Mouse (Mus musculus): ENCODE measurements around the gene Rtn1. TPM values are rescaled to one million over a fixed set of nuclear protein-coding genes. Genes with fewer than 3 reads are reported as not detected.

Rtn1 gene
- polyA plus RNA-seq, 1 experiment from 2014 or later, result 3.6 TPM

- ATAC-seq (ENCODE audit: low FRiP score, low TSS enrichment), result no peak
- H3K9ac ChIP-seq (ENCODE audit: low read depth, low read length), result no peak overlapping the region
- H3K27ac ChIP-seq (ENCODE audit: low read depth, low read length), result no peak overlapping the region
- no peak overlapping the region for H3K4me2 ChIP-seq (replicated peaks; ENCODE audit: low read depth, low read length)
- no peaks in the 10 kb centered on the region for H3K36me3 ChIP-seq (ENCODE audit: control insufficient read depth, insufficient read depth, low read length)
- H3K27me3 ChIP-seq (ENCODE audit: control insufficient read depth, insufficient read depth, low read length), result no peaks in the 10 kb centered on the region
- H3K4me1 ChIP-seq (ENCODE audit: control insufficient read depth, insufficient read depth, low read length), result no peaks in the 10 kb centered on the region
- H3K9me3 ChIP-seq (ENCODE audit: control insufficient read depth, low read length), result no peaks in the 10 kb centered on the region
- H3K4me3 ChIP-seq (ENCODE audit: low read length), result no peak overlapping the region
- WGBS, result 97% methylated on average over 16 of the region's 16 CpGs
These were observed 185.2 kb downstream of the Rtn1 start for GRCm38 (mm10) chr12:72223557-72224102.

GRCm38 (mm10) chr12:72213554-72213953 is 195.3 kb downstream of the Rtn1 start:
- H3K27ac ChIP-seq (ENCODE audit: low read depth, low read length), result no peak overlapping the region
- no peak for ATAC-seq (ENCODE audit: low FRiP score, low TSS enrichment)
- 27% methylated on average over 5 of the region's 5 CpGs for WGBS

DNA sequence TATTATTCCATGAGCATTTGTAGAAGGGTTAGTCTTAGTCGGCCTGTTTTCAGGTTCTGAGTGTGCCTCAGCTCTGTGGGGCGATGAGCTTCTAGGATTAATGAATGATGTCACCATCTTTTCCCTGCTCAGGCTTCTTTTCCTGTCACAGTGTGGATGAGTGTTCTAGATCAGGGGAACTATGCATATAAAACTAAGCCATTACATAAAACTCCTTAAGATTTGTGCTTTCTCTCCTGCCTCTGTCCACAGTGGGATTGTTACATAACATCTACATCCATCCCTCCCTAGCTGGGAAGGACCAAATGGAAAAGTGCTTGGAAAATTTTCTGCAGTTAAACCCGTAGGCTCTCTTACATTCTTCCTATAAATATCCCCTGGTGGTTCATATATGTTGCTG is 208.0 kb downstream of the Rtn1 start:
- H3K4me1 ChIP-seq (ENCODE audit: control insufficient read depth, insufficient read depth, low read length), result peaks cover 5% of the 10 kb centered on the region; the same call in 1 of the 2 replicates
- H3K4me3 ChIP-seq (ENCODE audit: low read length), result no peak overlapping the region
- no peak for ATAC-seq (ENCODE audit: low FRiP score, low TSS enrichment)
- no peak overlapping the region for H3K4me2 ChIP-seq (replicated peaks; ENCODE audit: low read depth, low read length)
- no peaks in the 10 kb centered on the region for H3K9me3 ChIP-seq (ENCODE audit: control insufficient read depth, low read length)
- H3K27ac ChIP-seq (ENCODE audit: low read depth, low read length), result no peak overlapping the region
- no peaks in the 10 kb centered on the region for H3K36me3 ChIP-seq (ENCODE audit: control insufficient read depth, insufficient read depth, low read length)
- H3K9ac ChIP-seq (ENCODE audit: low read depth, low read length), result no peak overlapping the region
- no peaks in the 10 kb centered on the region for H3K27me3 ChIP-seq (ENCODE audit: control insufficient read depth, insufficient read depth, low read length)
- 87% methylated on average over 3 of the region's 3 CpGs for WGBS

More at GRCm38 (mm10) chr12:72213554-72213953, 195.3 kb downstream of the Rtn1 start:
- no peaks in the 10 kb centered on the region for H3K36me3 ChIP-seq (ENCODE audit: control insufficient read depth, insufficient read depth, low read length)
- H3K4me3 ChIP-seq (ENCODE audit: low read length), result no peak overlapping the region
- no peaks in the 10 kb centered on the region for H3K9me3 ChIP-seq (ENCODE audit: control insufficient read depth, low read length)
- no peaks in the 10 kb centered on the region for H3K27me3 ChIP-seq (ENCODE audit: control insufficient read depth, insufficient read depth, low read length)
- no peak overlapping the region for H3K4me2 ChIP-seq (replicated peaks; ENCODE audit: low read depth, low read length)
- no peaks in the 10 kb centered on the region for H3K4me1 ChIP-seq (ENCODE audit: control insufficient read depth, insufficient read depth, low read length)
- no peak overlapping the region for H3K9ac ChIP-seq (ENCODE audit: low read depth, low read length)

GRCm38 (mm10) chr12:72197925-72198486 is 210.8 kb downstream of the Rtn1 start:
- Histone ChIP-seq H3K4me1 (ENCODE audit: control insufficient read depth, insufficient read depth, low read length) (peaks cover 5% of the 10 kb centered on the region; the same call in 1 of the 2 replicates), H3K9me3 (ENCODE audit: control insufficient read depth, low read length) (no peaks in the 10 kb centered on the region), H3K27ac (ENCODE audit: low read depth, low read length) (no peak overlapping the region), H3K36me3 (ENCODE audit: control insufficient read depth, insufficient read depth, low read length) (no peaks in the 10 kb centered on the region), H3K9ac (ENCODE audit: low read depth, low read length) (no peak overlapping the region), H3K4me2 (replicated peaks; ENCODE audit: low read depth, low read length) (no peak overlapping the region), H3K27me3 (ENCODE audit: control insufficient read depth, insufficient read depth, low read length) (no peaks in the 10 kb centered on the region), H3K4me3 (ENCODE audit: low read length) (no peak overlapping the region)
- peak; percentile 49; the same call in 1 of the 2 replicates for ATAC-seq (ENCODE audit: low FRiP score, low TSS enrichment)
- 47% methylated on average over 18 of the region's 18 CpGs for WGBS

GRCm38 (mm10) chr12:72197434-72197833 is 211.4 kb downstream of the Rtn1 start:
- ATAC-seq (ENCODE audit: low FRiP score, low TSS enrichment), result no peak
- 50% methylated on average over 7 of the region's 7 CpGs for WGBS

GRCm38 (mm10) chr12:72184929-72185328 is 223.9 kb downstream of the Rtn1 start, which contains the start of gene Ccdc175:
Ccdc175 (minus strand) TSS chr12:72185029.
- Histone ChIP-seq H3K4me3 (ENCODE audit: low read length) (no peak within 1 kb of the TSS), H3K4me1 (ENCODE audit: control insufficient read depth, insufficient read depth, low read length) (no peaks in the 10 kb centered on the region), H3K4me2 (replicated peaks; ENCODE audit: low read depth, low read length) (no peak within 1 kb of the TSS), H3K27ac (ENCODE audit: low read depth, low read length) (no peak within 1 kb of the TSS), H3K27me3 (ENCODE audit: control insufficient read depth, insufficient read depth, low read length) (no peaks in the 10 kb centered on the region), H3K9me3 (ENCODE audit: control insufficient read depth, low read length) (no peaks in the 10 kb centered on the region), H3K9ac (ENCODE audit: low read depth, low read length) (no peak within 1 kb of the TSS), H3K36me3 (ENCODE audit: control insufficient read depth, insufficient read depth, low read length) (no peaks in the 10 kb centered on the region)
- 83% methylated on average over 12 of the region's 12 CpGs for WGBS
- ATAC-seq (ENCODE audit: low FRiP score, low TSS enrichment), result no peak

More at GRCm38 (mm10) chr12:72197434-72197833, 211.4 kb downstream of the Rtn1 start:
- Histone ChIP-seq H3K9ac (ENCODE audit: low read depth, low read length) (no peak overlapping the region), H3K9me3 (ENCODE audit: control insufficient read depth, low read length) (no peaks in the 10 kb centered on the region), H3K27ac (ENCODE audit: low read depth, low read length) (no peak overlapping the region), H3K27me3 (ENCODE audit: control insufficient read depth, insufficient read depth, low read length) (no peaks in the 10 kb centered on the region), H3K4me1 (ENCODE audit: control insufficient read depth, insufficient read depth, low read length) (peaks cover 5% of the 10 kb centered on the region; the same call in 1 of the 2 replicates), H3K36me3 (ENCODE audit: control insufficient read depth, insufficient read depth, low read length) (no peaks in the 10 kb centered on the region), H3K4me2 (replicated peaks; ENCODE audit: low read depth, low read length) (no peak overlapping the region), H3K4me3 (ENCODE audit: low read length) (no peak overlapping the region)

GRCm38 (mm10) chr12:72179561-72179960 is 229.3 kb downstream of the Rtn1 start:
- H3K27me3 ChIP-seq (ENCODE audit: control insufficient read depth, insufficient read depth, low read length), result no peaks in the 10 kb centered on the region
- no peaks in the 10 kb centered on the region for H3K4me1 ChIP-seq (ENCODE audit: control insufficient read depth, insufficient read depth, low read length)
- H3K4me3 ChIP-seq (ENCODE audit: low read length), result no peak overlapping the region
- H3K9ac ChIP-seq (ENCODE audit: low read depth, low read length), result no peak overlapping the region
- no peaks in the 10 kb centered on the region for H3K36me3 ChIP-seq (ENCODE audit: control insufficient read depth, insufficient read depth, low read length)
- no peak overlapping the region for H3K4me2 ChIP-seq (replicated peaks; ENCODE audit: low read depth, low read length)
- H3K27ac ChIP-seq (ENCODE audit: low read depth, low read length), result no peak overlapping the region
- no peak for ATAC-seq (ENCODE audit: low FRiP score, low TSS enrichment)
- H3K9me3 ChIP-seq (ENCODE audit: control insufficient read depth, low read length), result no peaks in the 10 kb centered on the region
- 79% methylated on average over 4 of the region's 4 CpGs for WGBS

GRCm38 (mm10) chr12:72178322-72178721 is 230.5 kb downstream of the Rtn1 start:
- Histone ChIP-seq H3K27me3 (ENCODE audit: control insufficient read depth, insufficient read depth, low read length) (no peaks in the 10 kb centered on the region), H3K36me3 (ENCODE audit: control insufficient read depth, insufficient read depth, low read length) (no peaks in the 10 kb centered on the region), H3K27ac (ENCODE audit: low read depth, low read length) (no peak overlapping the region), H3K4me1 (ENCODE audit: control insufficient read depth, insufficient read depth, low read length) (no peaks in the 10 kb centered on the region), H3K9me3 (ENCODE audit: control insufficient read depth, low read length) (no peaks in the 10 kb centered on the region), H3K4me2 (replicated peaks; ENCODE audit: low read depth, low read length) (no peak overlapping the region), H3K4me3 (ENCODE audit: low read length) (no peak overlapping the region), H3K9ac (ENCODE audit: low read depth, low read length) (no peak overlapping the region)
- 86% methylated on average over 3 of the region's 3 CpGs for WGBS
- no peak for ATAC-seq (ENCODE audit: low FRiP score, low TSS enrichment)
